Mouse (Mus musculus): Measurements from ENCODE around the gene Rab6b. TPM values are rescaled to one million over a fixed set of nuclear protein-coding genes. Genes with fewer than 3 reads are reported as not detected.

Gene Rab6b
- total and polyA plus RNA-seq, 2 experiments, result 0.02 to 0.37 TPM

DNA sequence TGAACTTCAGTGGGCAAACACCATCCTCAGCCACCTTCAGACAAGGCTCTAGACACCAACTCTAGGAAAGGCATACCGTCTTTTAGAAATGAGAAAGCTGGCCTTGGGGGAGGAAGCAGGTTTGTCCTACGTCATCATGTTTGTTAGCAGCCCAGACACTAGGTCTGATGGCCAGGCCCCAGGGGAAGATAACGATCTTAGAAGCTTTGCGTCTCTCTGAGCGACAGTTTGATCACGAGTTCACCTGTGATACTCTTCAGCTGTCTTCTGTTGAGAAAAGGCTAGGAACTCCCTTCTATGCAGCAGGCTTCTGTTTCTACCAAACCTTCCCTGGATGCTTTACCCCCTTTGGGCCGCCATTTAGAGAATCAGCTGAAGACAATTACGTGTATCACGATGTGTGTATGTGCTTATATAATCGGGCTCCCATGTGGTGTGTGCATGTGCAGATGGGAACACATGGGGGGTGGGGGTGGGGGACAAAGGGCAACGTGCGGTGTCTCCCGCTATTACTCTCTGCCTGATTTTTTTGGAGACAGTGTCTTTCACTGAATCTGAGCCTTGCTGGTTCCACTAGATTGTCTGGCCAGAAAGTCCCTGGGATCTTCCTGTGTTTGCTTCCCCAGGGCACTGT is 116.9 kb downstream of the Rab6b start:
- Histone ChIP-seq H3K4me3 (ENCODE audit: insufficient read depth, low read depth, low read length) (peak overlapping the region; percentile 54), H3K27me3 (ENCODE audit: control insufficient read depth, insufficient read depth, low read length) (no peaks in the 10 kb centered on the region), H3K9ac (ENCODE audit: low read depth, low read length) (peak overlapping the region; percentile 73), H3K79me2 (ENCODE audit: control insufficient read depth, insufficient read depth, low read length) (no peaks in the 10 kb centered on the region), H3K36me3 (ENCODE audit: control insufficient read depth, insufficient read depth, low read length) (peaks cover 38% of the 10 kb centered on the region), H3K4me1 (ENCODE audit: control insufficient read depth, insufficient read depth, low read length) (peaks cover 38% of the 10 kb centered on the region), H3K27ac (replicated peaks; ENCODE audit: insufficient read depth, low read depth, low read length) (peak overlapping the region; percentile 65)
- TF ChIP-seq POLR2A (IDR thresholded peaks at IDR 0.05; ENCODE audit: extremely low read depth, insufficient read depth, low read length) (no peak), CTCF (IDR thresholded peaks at IDR 0.05; ENCODE audit: low read depth, low read length) (0 out of 2 replicates have a peak, but pooled peaks have one; percentile 0)
- peak; percentile 71 for DNase-seq (ENCODE audit: extremely low read depth, low read depth, low spot score)
- WGBS, result 20% methylated on average over 13 of the region's 13 CpGs

GRCm38 (mm10) chr9:103229037-103229867 is 117.7 kb downstream of the Rab6b start:
- TF ChIP-seq POLR2A (IDR thresholded peaks at IDR 0.05; ENCODE audit: extremely low read depth, insufficient read depth, low read length), result peak; percentile 62; the same call in 1 of the 2 replicates
- TF ChIP-seq CTCF (IDR thresholded peaks at IDR 0.05; ENCODE audit: low read depth, low read length), result no peak
- H3K9ac ChIP-seq (ENCODE audit: low read depth, low read length), result peak overlapping the region; percentile 73
- DNase-seq (ENCODE audit: extremely low read depth, low read depth, low spot score), result peak; percentile 53
- peak overlapping the region; percentile 54 for H3K4me3 ChIP-seq (ENCODE audit: insufficient read depth, low read depth, low read length)
- H3K4me1 ChIP-seq (ENCODE audit: control insufficient read depth, insufficient read depth, low read length), result peaks cover 43% of the 10 kb centered on the region
- H3K27me3 ChIP-seq (ENCODE audit: control insufficient read depth, insufficient read depth, low read length), result no peaks in the 10 kb centered on the region
- no peaks in the 10 kb centered on the region for H3K79me2 ChIP-seq (ENCODE audit: control insufficient read depth, insufficient read depth, low read length)
- H3K36me3 ChIP-seq (ENCODE audit: control insufficient read depth, insufficient read depth, low read length), result peaks cover 31% of the 10 kb centered on the region
- WGBS, result 18% methylated on average over 15 of the region's 15 CpGs
- peak overlapping the region; percentile 65 for H3K27ac ChIP-seq (replicated peaks; ENCODE audit: insufficient read depth, low read depth, low read length)

GRCm38 (mm10) chr9:103230151-103230951 is 118.8 kb downstream of the Rab6b start, which contains the start of the genes Gm20425 and Trf:
Gene Gm20425 (minus strand): TSS chr9:103230307.
Gene Trf (minus strand): TSS chr9:103230444.
- under 1% methylated on average over 29 of the region's 29 CpGs for WGBS
- Histone ChIP-seq H3K4me1 (ENCODE audit: control insufficient read depth, insufficient read depth, low read length) (peaks cover 41% of the 10 kb centered on the region), H3K79me2 (ENCODE audit: control insufficient read depth, insufficient read depth, low read length) (no peaks in the 10 kb centered on the region), H3K9ac (ENCODE audit: low read depth, low read length) (peak within 1 kb of the TSS; percentile 73), H3K27ac (replicated peaks; ENCODE audit: insufficient read depth, low read depth, low read length) (peak within 1 kb of the TSS; percentile 90), H3K36me3 (ENCODE audit: control insufficient read depth, insufficient read depth, low read length) (peaks cover 21% of the 10 kb centered on the region), H3K27me3 (ENCODE audit: control insufficient read depth, insufficient read depth, low read length) (no peaks in the 10 kb centered on the region), H3K4me3 (ENCODE audit: insufficient read depth, low read depth, low read length) (peak within 1 kb of the TSS; percentile 54)
- no peak; the same call in 1 of the 2 replicates for TF ChIP-seq CTCF (IDR thresholded peaks at IDR 0.05; ENCODE audit: low read depth, low read length)
- peak; percentile 100 for TF ChIP-seq POLR2A (IDR thresholded peaks at IDR 0.05; ENCODE audit: extremely low read depth, insufficient read depth, low read length)
- peak; percentile 97 for DNase-seq (ENCODE audit: extremely low read depth, low read depth, low spot score)

DNA sequence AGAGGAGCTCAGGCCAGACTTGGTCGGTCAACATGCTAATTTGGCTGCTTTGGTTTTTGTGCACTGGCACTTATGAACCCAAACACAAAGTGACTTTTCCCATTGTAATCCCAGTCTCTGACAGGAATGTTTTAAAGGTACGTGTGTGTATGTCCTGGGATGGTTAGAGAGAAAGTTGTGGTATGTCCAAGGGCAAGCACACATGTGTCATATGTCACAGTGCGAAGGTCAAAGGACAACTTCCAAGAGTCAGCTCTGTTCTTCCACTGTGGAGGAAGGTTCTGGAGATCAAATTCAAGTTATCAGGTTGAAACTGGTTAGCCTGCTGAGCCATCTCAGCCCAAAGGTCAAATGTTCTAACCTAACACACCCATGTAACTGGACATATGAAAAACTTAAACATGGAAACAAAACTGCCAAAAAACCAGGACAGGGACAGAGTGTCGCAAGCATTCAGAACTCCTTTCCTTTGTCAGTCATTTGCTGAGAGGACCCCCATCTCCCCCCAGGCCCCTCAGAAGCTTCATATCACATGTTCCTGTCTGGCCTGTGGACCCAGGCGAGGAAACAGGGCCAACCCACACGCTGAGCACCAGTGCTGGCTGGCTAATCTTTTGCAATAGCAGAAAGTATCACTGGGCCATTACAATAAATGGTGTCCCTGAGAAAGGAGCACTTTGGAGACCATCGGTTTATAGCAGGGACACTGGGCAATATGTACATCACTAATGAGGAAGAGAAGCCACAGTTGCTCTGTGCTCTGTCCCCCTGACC is 120.8 kb downstream of the Rab6b start:
- WGBS, result 41% methylated on average over 7 of the region's 7 CpGs
- Histone ChIP-seq H3K4me3 (ENCODE audit: insufficient read depth, low read depth, low read length) (no peak overlapping the region), H3K79me2 (ENCODE audit: control insufficient read depth, insufficient read depth, low read length) (no peaks in the 10 kb centered on the region), H3K36me3 (ENCODE audit: control insufficient read depth, insufficient read depth, low read length) (peaks cover 4% of the 10 kb centered on the region; the same call in 1 of the 2 replicates), H3K27me3 (ENCODE audit: control insufficient read depth, insufficient read depth, low read length) (no peaks in the 10 kb centered on the region), H3K4me1 (ENCODE audit: control insufficient read depth, insufficient read depth, low read length) (peaks cover 34% of the 10 kb centered on the region), H3K9ac (ENCODE audit: low read depth, low read length) (no peak overlapping the region; the same call in 1 of the 2 replicates), H3K27ac (replicated peaks; ENCODE audit: insufficient read depth, low read depth, low read length) (peak overlapping the region; percentile 96)
- peak; percentile 72 for DNase-seq (ENCODE audit: extremely low read depth, low read depth, low spot score)
- TF ChIP-seq CTCF (IDR thresholded peaks at IDR 0.05; ENCODE audit: low read depth, low read length) (no peak), POLR2A (IDR thresholded peaks at IDR 0.05; ENCODE audit: extremely low read depth, insufficient read depth, low read length) (no peak)

DNA sequence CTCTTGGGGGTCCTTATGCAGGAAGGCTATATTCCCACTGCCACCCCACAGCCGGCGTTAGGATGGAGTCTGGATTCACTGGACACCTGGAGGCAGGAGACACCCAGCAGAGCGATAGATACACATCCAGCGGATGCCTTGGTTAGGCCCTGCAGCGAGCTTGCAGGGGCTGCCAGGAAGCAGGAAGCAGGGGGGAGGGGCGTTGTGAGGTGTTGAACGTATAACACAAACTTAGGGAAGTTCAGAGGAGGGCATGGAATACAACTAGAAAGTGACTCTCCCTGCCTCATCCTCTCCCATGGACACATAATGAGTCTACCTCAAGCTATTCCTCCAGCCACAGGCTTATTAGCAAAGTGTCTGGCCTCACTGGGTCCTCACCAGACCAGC is 121.4 kb downstream of the Rab6b start:
- H3K27ac ChIP-seq (replicated peaks; ENCODE audit: insufficient read depth, low read depth, low read length), result peak overlapping the region; percentile 96
- no peaks in the 10 kb centered on the region for H3K27me3 ChIP-seq (ENCODE audit: control insufficient read depth, insufficient read depth, low read length)
- H3K79me2 ChIP-seq (ENCODE audit: control insufficient read depth, insufficient read depth, low read length), result no peaks in the 10 kb centered on the region
- no peaks in the 10 kb centered on the region for H3K36me3 ChIP-seq (ENCODE audit: control insufficient read depth, insufficient read depth, low read length)
- WGBS, result 61% methylated on average over 7 of the region's 7 CpGs
- H3K4me1 ChIP-seq (ENCODE audit: control insufficient read depth, insufficient read depth, low read length), result peaks cover 34% of the 10 kb centered on the region
- H3K4me3 ChIP-seq (ENCODE audit: insufficient read depth, low read depth, low read length), result no peak overlapping the region
- TF ChIP-seq CTCF (IDR thresholded peaks at IDR 0.05; ENCODE audit: low read depth, low read length) (no peak), POLR2A (IDR thresholded peaks at IDR 0.05; ENCODE audit: extremely low read depth, insufficient read depth, low read length) (no peak)
- H3K9ac ChIP-seq (ENCODE audit: low read depth, low read length), result no peak overlapping the region; the same call in 1 of the 2 replicates
- DNase-seq (ENCODE audit: extremely low read depth, low read depth, low spot score), result no peak
